Mouse (Mus musculus) heart, embryonic 11.5 days (tissue): ENCODE data around the gene Svop. TPM values are rescaled to one million over a fixed set of nuclear protein-coding genes. Genes with fewer than 3 reads are reported as not detected.

Experiments used
- ATAC-seq: fragments of 200-750 bp; cut with Nextera tagmentation; replicated peaks from 2 replicates; pipeline ENCODE4 v1.8.0; 2017; ENCODE audit warnings: moderate library complexity; ENCODE audit not compliant: insufficient number of reproducible peaks, low FRiP score, low TSS enrichment
- H3K27ac ChIP-seq: fragments of 300-500 bp; sonication (generic); 2 replicates; pipeline ENCODE4 v1.5.1; 2014; ENCODE audit warnings: mild to moderate bottlenecking, low read depth, low read length
- H3K27me3 ChIP-seq: fragments of 300-500 bp; sonication (generic); 2 replicates; pipeline ENCODE4 v1.6.1; 2014; ENCODE audit warnings: mild to moderate bottlenecking, low read length, mixed read lengths; ENCODE audit not compliant: control insufficient read depth, insufficient read depth
- H3K36me3 ChIP-seq: fragments of 300-500 bp; sonication (generic); 2 replicates; pipeline ENCODE4 v1.6.1; 2014; ENCODE audit warnings: mild to moderate bottlenecking, low read length, moderate library complexity, mixed read lengths; ENCODE audit not compliant: control insufficient read depth, insufficient read depth
- H3K4me1 ChIP-seq: fragments of 300-500 bp; sonication (generic); 2 replicates; pipeline ENCODE4 v1.6.1; 2014; ENCODE audit warnings: low read length; ENCODE audit not compliant: control insufficient read depth, insufficient read depth
- H3K4me2 ChIP-seq: fragments of 300-500 bp; sonication (generic); 2 replicates; pipeline ENCODE4 v1.6.1; 2014; ENCODE audit warnings: mild to moderate bottlenecking, moderate library complexity
- H3K4me3 ChIP-seq: fragments of 300-500 bp; sonication (generic); 2 replicates; pipeline ENCODE4 v1.5.1; 2014; ENCODE audit warnings: low read depth, low read length
- H3K9ac ChIP-seq: fragments of 300-500 bp; sonication (generic); 2 replicates; pipeline ENCODE4 v1.6.1; 2014; ENCODE audit warnings: mild to moderate bottlenecking, low read depth, low read length, moderate library complexity
- H3K9me3 ChIP-seq: fragments of 300-500 bp; sonication (generic); replicated peaks from 2 replicates; pipeline ENCODE4 v1.6.1; 2016; ENCODE audit warnings: low read length; ENCODE audit not compliant: control insufficient read depth
- WGBS: fragments of 180-500 bp; shearing (Covaris S2); extraction: QIAGEN DNeasy Blood & Tissue Kit; methylation state at CpG from one replicate; pipeline ENCODE4 v1.1.7; 2014; ENCODE audit not compliant: insufficient replicate concordance; 5-methylcytosine and 5-hydroxymethylcytosine counted together
- polyA plus RNA-seq: library from polyadenylated mRNA; unstranded; fragments of >200 nt; fragmentation: Nextera tagmentation; extraction: Ambion mirVana; gene quantifications from 2 replicates; pipeline ENCODE4 v1.2.1, GENCODE M21; 2014

The Svop gene
- 0.24 TPM in 1 of 2 replicates, not detected in the other for polyA plus RNA-seq

- no peaks in the 10 kb centered on the region for H3K9me3 ChIP-seq
- ATAC-seq, result no peak
- no peak within 1 kb of the TSS for H3K27ac ChIP-seq
- 3% methylated on average over 40 of the region's 40 CpGs for WGBS
- peaks cover 13% of the 10 kb centered on the region for H3K27me3 ChIP-seq
- peak within 1 kb of the TSS; percentile 21; the same call in 1 of the 2 replicates for H3K4me3 ChIP-seq
- H3K4me2 ChIP-seq, result peak within 1 kb of the TSS; percentile 64
- no peaks in the 10 kb centered on the region for H3K36me3 ChIP-seq
- H3K4me1 ChIP-seq, result no peaks in the 10 kb centered on the region
- no peak within 1 kb of the TSS for H3K9ac ChIP-seq
Measured at GRCm38 (mm10) chr5:114091057-114091807, at the start of gene Svop. Gene Svop, minus strand, starts transcription at chr5:114091570.

DNA sequence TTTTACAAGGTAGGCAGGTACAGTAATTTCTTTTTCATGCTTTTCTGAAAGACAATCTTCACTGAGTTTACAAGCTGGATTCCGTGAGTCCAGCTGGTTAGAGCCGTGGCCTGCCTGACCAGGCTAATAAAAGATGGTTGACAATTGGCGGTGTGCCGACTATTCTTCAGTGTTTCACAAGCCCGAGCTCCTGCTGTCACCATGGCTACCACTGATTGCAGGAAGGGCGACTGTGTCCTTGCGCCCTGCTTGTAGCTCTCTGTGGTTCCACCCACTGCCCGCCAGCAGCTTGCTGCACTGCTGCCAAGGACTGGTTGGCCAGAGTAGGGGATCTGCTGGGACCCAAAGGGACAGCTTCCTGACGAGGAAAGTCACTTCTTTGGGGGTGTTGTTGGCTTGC, 47.8 kb upstream of the Svop start:
- H3K9ac ChIP-seq, result no peak overlapping the region
- 38% methylated on average over 9 of the region's 9 CpGs for WGBS

DNA sequence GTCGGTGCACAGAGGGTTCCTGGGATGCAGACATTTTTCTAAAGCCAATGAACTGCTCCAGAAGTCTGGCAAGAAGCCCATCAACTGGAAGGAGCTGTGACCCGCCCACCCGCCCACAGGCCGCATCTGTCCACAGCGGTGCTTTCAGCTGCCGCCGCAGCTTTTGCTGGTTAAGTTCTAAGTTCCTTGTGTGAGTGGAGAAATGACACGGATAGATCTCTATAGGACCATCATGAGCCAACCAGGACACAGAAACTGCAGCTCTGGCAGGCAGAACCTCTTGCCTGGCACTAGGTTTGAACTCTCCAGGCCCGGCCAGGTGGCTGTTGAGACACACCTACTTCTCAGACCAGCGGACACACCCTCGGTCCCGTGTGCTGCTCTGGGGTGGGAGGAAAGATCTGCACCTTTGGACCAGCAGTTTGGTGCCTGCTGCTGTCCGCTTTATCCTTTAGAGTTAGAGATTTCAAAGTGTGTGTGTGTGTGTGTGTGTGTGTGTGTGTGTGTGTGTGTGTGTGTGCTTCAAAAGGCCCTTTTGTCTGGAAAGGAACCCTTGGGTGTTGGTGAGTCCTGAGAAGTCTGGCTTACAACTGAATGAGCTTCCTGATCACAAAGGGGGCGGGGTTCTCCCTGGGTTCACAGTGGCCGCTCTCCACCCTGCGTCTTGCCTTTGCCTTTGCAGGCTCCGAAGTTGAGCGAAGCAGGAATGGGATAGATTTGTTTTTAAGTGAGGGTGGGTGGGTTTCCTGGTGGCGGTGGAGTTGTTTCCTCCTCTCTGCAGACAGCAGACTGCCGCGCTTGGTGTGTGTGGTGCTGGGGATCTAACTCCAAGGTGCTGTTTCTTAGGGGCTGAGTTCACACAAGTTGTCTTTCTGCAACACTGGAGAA, 47.2 kb upstream of the Svop start:
- H3K4me2 ChIP-seq, result no peak overlapping the region
- peaks cover 9% of the 10 kb centered on the region for H3K36me3 ChIP-seq
- peaks cover 32% of the 10 kb centered on the region for H3K4me1 ChIP-seq
- H3K27me3 ChIP-seq, result no peaks in the 10 kb centered on the region
- ATAC-seq, result no peak
- no peak overlapping the region for H3K4me3 ChIP-seq
- 74% methylated on average over 21 of the region's 21 CpGs for whole genome bisulfite sequencing
- H3K9me3 ChIP-seq, result no peaks in the 10 kb centered on the region
- peak overlapping the region; percentile 74 for H3K27ac ChIP-seq
- no peak overlapping the region for H3K9ac ChIP-seq

More for the DNA sequence above, 47.8 kb upstream of the Svop start:
- ATAC-seq, result no peak
- Histone ChIP-seq H3K36me3 (peaks cover 9% of the 10 kb centered on the region), H3K4me2 (no peak overlapping the region), H3K9me3 (no peaks in the 10 kb centered on the region), H3K27me3 (no peaks in the 10 kb centered on the region), H3K4me1 (peaks cover 27% of the 10 kb centered on the region), H3K4me3 (no peak overlapping the region), H3K27ac (peak overlapping the region; percentile 74)

GRCm38 (mm10) chr5:114137481-114138276, 46.3 kb upstream of the Svop start:
- Histone ChIP-seq H3K4me3 (no peak overlapping the region), H3K36me3 (peaks cover 9% of the 10 kb centered on the region), H3K4me1 (peaks cover 38% of the 10 kb centered on the region), H3K4me2 (no peak overlapping the region), H3K9ac (no peak overlapping the region), H3K27ac (0 out of 2 replicates have a peak overlapping the region, but pooled peaks have one; percentile 74), H3K9me3 (no peaks in the 10 kb centered on the region), H3K27me3 (no peaks in the 10 kb centered on the region)
- ATAC-seq, result no peak
- 81% methylated on average over 15 of the region's 15 CpGs for WGBS

DNA sequence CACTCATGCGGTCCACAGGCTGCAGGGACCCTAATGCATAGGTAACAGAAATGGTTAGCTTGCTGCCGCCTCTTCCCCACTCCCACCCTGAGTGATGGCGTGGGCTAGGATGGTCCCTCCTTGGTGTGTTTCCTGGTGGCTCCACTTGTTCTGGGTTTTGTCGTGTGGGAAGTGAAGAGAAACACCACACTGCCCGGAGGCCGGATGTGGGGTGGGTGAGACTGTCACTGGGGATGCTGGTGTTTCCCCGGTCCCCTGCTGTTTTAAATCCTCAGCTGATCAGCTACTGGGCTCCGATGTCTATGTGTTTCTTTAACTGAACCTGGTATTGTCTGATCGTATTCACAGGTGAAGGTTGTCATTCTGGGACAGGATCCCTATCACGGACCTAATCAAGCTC, 44.1 kb upstream of the Svop start:
- Histone ChIP-seq H3K27ac (no peak overlapping the region), H3K4me1 (peaks cover 49% of the 10 kb centered on the region)

GRCm38 (mm10) chr5:114134091-114134534, 42.7 kb upstream of the Svop start:
- no peak for ATAC-seq
- no peak overlapping the region for H3K4me3 ChIP-seq
- H3K9me3 ChIP-seq, result no peaks in the 10 kb centered on the region
- peaks cover 46% of the 10 kb centered on the region for H3K4me1 ChIP-seq
- WGBS, result 31% methylated on average over 6 of the region's 6 CpGs
- H3K36me3 ChIP-seq, result peaks cover 9% of the 10 kb centered on the region
- H3K9ac ChIP-seq, result no peak overlapping the region
- H3K4me2 ChIP-seq, result peak overlapping the region; percentile 32
- H3K27ac ChIP-seq, result no peak overlapping the region
- no peaks in the 10 kb centered on the region for H3K27me3 ChIP-seq

More for the DNA sequence above, 44.1 kb upstream of the Svop start:
- WGBS, result 85% methylated on average over 10 of the region's 10 CpGs
- no peak overlapping the region for H3K4me2 ChIP-seq
- no peaks in the 10 kb centered on the region for H3K9me3 ChIP-seq
- no peak for ATAC-seq
- H3K27me3 ChIP-seq, result no peaks in the 10 kb centered on the region
- H3K9ac ChIP-seq, result no peak overlapping the region
- H3K36me3 ChIP-seq, result peaks cover 9% of the 10 kb centered on the region
- no peak overlapping the region for H3K4me3 ChIP-seq

- ATAC-seq, result no peak
- H3K27ac ChIP-seq, result no peak overlapping the region
- 81% methylated on average over 6 of the region's 6 CpGs for WGBS
- H3K9me3 ChIP-seq, result no peaks in the 10 kb centered on the region
- no peak overlapping the region for H3K4me3 ChIP-seq
- H3K4me1 ChIP-seq, result peaks cover 35% of the 10 kb centered on the region
- no peaks in the 10 kb centered on the region for H3K27me3 ChIP-seq
- H3K36me3 ChIP-seq, result peaks cover 9% of the 10 kb centered on the region
- H3K9ac ChIP-seq, result no peak overlapping the region
- H3K4me2 ChIP-seq, result peak overlapping the region; percentile 8; the same call in 1 of the 2 replicates
Measured at GRCm38 (mm10) chr5:114132841-114133240, 41.5 kb upstream of the Svop start.

GRCm38 (mm10) chr5:114131521-114131840, 40.1 kb upstream of the Svop start:
- Histone ChIP-seq H3K27ac (peak overlapping the region; percentile 67), H3K4me2 (peak overlapping the region; percentile 95), H3K36me3 (peaks cover 3% of the 10 kb centered on the region; the same call in 1 of the 2 replicates), H3K9me3 (no peaks in the 10 kb centered on the region), H3K9ac (peak overlapping the region; percentile 73), H3K4me3 (peak overlapping the region; percentile 83), H3K4me1 (peaks cover 35% of the 10 kb centered on the region), H3K27me3 (no peaks in the 10 kb centered on the region)
- WGBS, result 0% methylated on average over 15 of the region's 15 CpGs
- no peak for ATAC-seq
